Mouse (Mus musculus) urinary bladder, postnatal 0 days (tissue): ENCODE data around the gene Nid1. TPM values are rescaled to one million over a fixed set of nuclear protein-coding genes. Genes with fewer than 3 reads are reported as not detected.

ENCODE experiments used
- polyA plus RNA-seq: library from polyadenylated mRNA; unstranded; fragments of >200 nt; fragmentation: Nextera tagmentation; extraction: Ambion mirVana; gene quantifications from 2 replicates; pipeline ENCODE4 v1.2.1, GENCODE M21; 2015

Gene Nid1
- 103 and 118 TPM in 2 replicates for polyA plus RNA-seq

DNA sequence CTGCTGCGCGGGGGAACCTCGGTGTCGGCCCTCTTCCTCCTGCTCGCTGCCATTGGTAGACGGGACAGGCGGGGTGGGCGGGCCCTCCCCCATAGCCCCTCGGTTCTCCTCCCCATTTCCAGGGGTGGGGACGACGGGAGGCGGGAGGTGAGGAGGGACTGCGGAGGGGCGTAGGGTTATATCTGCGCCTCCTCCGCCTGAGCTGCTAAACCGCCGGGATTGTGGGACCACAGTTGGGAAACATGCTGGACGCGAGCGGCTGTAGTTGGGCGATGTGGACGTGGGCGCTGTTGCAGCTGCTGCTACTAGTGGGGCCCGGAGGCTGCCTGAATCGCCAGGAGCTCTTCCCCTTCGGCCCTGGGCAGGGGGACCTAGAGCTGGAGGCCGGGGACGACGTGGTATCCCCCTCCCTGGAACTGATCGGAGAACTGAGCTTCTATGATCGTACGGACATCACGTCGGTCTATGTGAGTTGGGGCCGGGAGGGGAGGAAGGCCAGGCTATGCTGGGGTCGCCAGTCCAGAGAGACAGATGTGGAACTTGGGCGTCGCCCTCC lies at the start of gene Nid1:
TSS of gene Nid1 (plus strand) at position 92 of the 556 bp plus-strand sequence.

DNA sequence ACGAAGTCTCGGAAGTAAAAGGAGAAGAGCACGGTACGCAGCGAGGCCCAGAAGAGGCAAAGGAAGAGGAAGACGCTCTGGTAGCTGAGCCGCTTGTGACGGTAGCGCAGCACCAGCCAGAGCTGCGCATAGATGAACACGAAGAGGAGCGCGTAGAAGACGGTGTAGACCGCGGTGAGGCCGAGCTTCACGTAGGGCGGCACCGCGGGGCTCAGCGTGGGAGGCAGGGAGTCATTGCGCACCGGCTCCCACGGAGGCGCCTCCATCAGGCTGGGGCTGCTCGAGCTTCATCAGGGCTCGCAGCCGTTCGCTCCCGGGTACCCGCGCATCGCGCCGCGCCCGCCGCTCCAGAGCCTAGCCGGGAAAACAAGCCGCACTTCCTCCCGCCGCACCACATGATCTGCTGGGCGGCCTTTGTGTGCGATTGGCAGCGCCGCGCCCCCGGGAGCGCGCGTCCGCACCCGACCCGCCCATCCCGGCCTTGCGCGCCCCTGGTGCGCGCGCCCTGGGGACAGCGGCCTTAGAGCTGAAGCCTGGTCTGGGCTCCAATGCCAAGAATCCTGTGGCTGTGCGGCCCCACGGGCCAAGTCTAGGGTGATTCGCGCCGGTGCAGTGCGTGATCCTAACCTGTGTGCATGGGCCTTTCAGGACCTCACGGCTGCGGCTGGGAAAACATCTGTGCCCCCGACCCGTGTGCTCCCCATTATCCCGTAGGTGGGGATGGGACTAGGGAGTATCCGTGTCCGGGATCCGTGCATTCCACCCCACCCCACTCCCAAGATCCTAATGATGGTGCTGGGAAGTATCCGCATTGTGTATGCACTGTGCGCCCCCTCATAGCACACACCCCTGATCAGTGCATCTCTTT lies 43.9 kb upstream of the Nid1 start, which contains the start of gene Gpr137b:
TSS of gene Gpr137b (minus strand) at position 787 of the 868 bp plus-strand sequence.

Other genes with a start within 250 kb of the Nid1 start
- 11.1 and 12.1 TPM in 2 replicates for gene Gpr137b, start 43.5 kb upstream of the Nid1 start, polyA plus RNA-seq
- 2.4 and 3.3 TPM in 2 replicates for gene Lyst, start 152.8 kb downstream of the Nid1 start, polyA plus RNA-seq